Mouse (Mus musculus): ENCODE data around the gene Cdkn1c. TPM values are rescaled to one million over a fixed set of nuclear protein-coding genes. Genes with fewer than 3 reads are reported as not detected.

Cdkn1c gene
- polyA plus RNA-seq, 1 experiment, result 2.2 TPM

DNA sequence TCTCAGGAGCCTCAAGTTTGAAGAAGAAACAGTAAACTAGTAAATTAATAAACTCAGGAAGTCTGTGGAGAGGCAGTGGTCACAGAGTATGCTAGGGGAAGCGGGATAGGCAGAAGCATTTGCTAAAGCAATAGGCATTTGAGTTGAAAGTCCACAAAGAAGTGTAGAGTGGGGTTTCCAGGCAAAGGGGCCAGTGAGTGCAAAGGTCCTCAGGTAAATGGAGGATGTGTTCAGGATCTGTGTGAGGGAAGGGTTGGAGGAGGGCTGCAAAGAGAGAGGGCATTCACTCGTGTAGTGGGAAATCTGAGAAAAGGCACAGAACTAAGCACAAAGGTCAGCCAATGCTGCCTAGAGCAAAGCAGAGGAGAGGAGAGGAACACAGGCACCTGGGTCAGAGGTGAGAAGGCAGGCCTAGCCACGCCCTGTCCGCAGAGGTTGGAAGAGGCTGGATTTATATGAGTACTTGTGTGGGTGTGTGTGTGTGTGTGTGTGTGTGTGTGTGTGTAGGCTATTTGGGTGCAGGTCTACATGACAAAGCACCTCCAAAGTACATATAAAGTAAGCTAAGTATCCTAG lies 41.2 kb downstream of the Cdkn1c start:
- no peak overlapping the region for H3K4me3 ChIP-seq (ENCODE audit: extremely low read depth, insufficient read depth, insufficient read length)
- no peak for DNase-seq (ENCODE audit: low read depth in 1 of 2, low spot score in 2 of 2)
- 87% methylated on average over 4 of the region's 4 CpGs for WGBS
- TF ChIP-seq POLR2A (IDR thresholded peaks at IDR 0.05; ENCODE audit: low read depth, low read length) (no peak), CTCF (IDR thresholded peaks at IDR 0.05; ENCODE audit: extremely low read depth, insufficient read depth, insufficient read length, insufficient replicate concordance) (no peak)
- no peaks in the 10 kb centered on the region for H3K36me3 ChIP-seq (ENCODE audit: control insufficient read depth, insufficient read depth, low read length)
- no peaks in the 10 kb centered on the region for H3K27me3 ChIP-seq (ENCODE audit: control insufficient read depth, insufficient read depth, low read length)
- no peak overlapping the region for H3K27ac ChIP-seq (ENCODE audit: insufficient read depth, low read length)
- no peaks in the 10 kb centered on the region for H3K4me1 ChIP-seq (ENCODE audit: control insufficient read depth, insufficient read depth, insufficient read length)

GRCm38 (mm10) chr7:143417875-143418274 lies 43.0 kb downstream of the Cdkn1c start:
- H3K27ac ChIP-seq (ENCODE audit: insufficient read depth, low read length), result no peak overlapping the region
- no peaks in the 10 kb centered on the region for H3K27me3 ChIP-seq (ENCODE audit: control insufficient read depth, insufficient read depth, low read length)
- WGBS, result 91% methylated on average over 5 of the region's 5 CpGs
- no peak overlapping the region for H3K4me3 ChIP-seq (ENCODE audit: extremely low read depth, insufficient read depth, insufficient read length)
- TF ChIP-seq CTCF (IDR thresholded peaks at IDR 0.05; ENCODE audit: extremely low read depth, insufficient read depth, insufficient read length, insufficient replicate concordance) (no peak), POLR2A (IDR thresholded peaks at IDR 0.05; ENCODE audit: low read depth, low read length) (no peak)
- no peaks in the 10 kb centered on the region for H3K36me3 ChIP-seq (ENCODE audit: control insufficient read depth, insufficient read depth, low read length)
- H3K4me1 ChIP-seq (ENCODE audit: control insufficient read depth, insufficient read depth, insufficient read length), result no peaks in the 10 kb centered on the region
- no peak for DNase-seq (ENCODE audit: low read depth in 1 of 2, low spot score in 2 of 2)

- 92% methylated on average over 12 of the region's 12 CpGs for WGBS
- H3K36me3 ChIP-seq (ENCODE audit: control insufficient read depth, insufficient read depth, low read length), result no peaks in the 10 kb centered on the region
- H3K4me3 ChIP-seq (ENCODE audit: extremely low read depth, insufficient read depth, insufficient read length), result no peak overlapping the region
- no peak for TF ChIP-seq POLR2A (IDR thresholded peaks at IDR 0.05; ENCODE audit: low read depth, low read length)
- TF ChIP-seq CTCF (IDR thresholded peaks at IDR 0.05; ENCODE audit: extremely low read depth, insufficient read depth, insufficient read length, insufficient replicate concordance), result no peak
- DNase-seq (ENCODE audit: low read depth in 1 of 2, low spot score in 2 of 2), result no peak
- no peaks in the 10 kb centered on the region for H3K27me3 ChIP-seq (ENCODE audit: control insufficient read depth, insufficient read depth, low read length)
- H3K4me1 ChIP-seq (ENCODE audit: control insufficient read depth, insufficient read depth, insufficient read length), result no peaks in the 10 kb centered on the region
- no peak overlapping the region for H3K27ac ChIP-seq (ENCODE audit: insufficient read depth, low read length)
Observed at GRCm38 (mm10) chr7:143416406-143416805, 44.4 kb downstream of the Cdkn1c start.

DNA sequence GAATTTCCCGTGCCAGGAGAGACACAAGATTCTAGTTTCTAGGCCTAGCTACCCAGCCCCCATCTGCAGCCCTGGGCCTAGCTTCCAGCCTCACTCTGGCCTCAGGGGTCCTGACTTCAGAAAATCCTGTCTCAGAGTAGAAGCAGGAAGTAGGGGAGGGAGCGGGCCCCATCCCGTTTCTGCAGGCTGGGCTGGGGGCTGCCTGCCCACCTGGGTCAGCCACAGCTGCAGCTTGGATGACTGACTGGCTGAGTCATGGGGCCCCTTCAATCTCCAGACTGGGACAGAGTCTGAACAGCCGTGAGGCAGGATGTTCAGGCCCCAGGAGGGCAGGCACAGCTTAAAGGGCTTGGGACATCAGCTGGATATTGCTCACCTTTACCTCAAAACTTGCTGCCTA lies 45.8 kb downstream of the Cdkn1c start:
- no peak overlapping the region for H3K4me3 ChIP-seq (ENCODE audit: extremely low read depth, insufficient read depth, insufficient read length)
- DNase-seq (ENCODE audit: low read depth in 1 of 2, low spot score in 2 of 2), result no peak
- no peaks in the 10 kb centered on the region for H3K27me3 ChIP-seq (ENCODE audit: control insufficient read depth, insufficient read depth, low read length)
- no peaks in the 10 kb centered on the region for H3K4me1 ChIP-seq (ENCODE audit: control insufficient read depth, insufficient read depth, insufficient read length)
- no peak overlapping the region for H3K27ac ChIP-seq (ENCODE audit: insufficient read depth, low read length)
- TF ChIP-seq CTCF (IDR thresholded peaks at IDR 0.05; ENCODE audit: extremely low read depth, insufficient read depth, insufficient read length, insufficient replicate concordance) (no peak), POLR2A (IDR thresholded peaks at IDR 0.05; ENCODE audit: low read depth, low read length) (no peak)
- WGBS, result 27% methylated on average over 4 of the region's 4 CpGs
- no peaks in the 10 kb centered on the region for H3K36me3 ChIP-seq (ENCODE audit: control insufficient read depth, insufficient read depth, low read length)

- H3K4me3 ChIP-seq (ENCODE audit: extremely low read depth, insufficient read depth, insufficient read length), result no peak overlapping the region
- H3K27ac ChIP-seq (ENCODE audit: insufficient read depth, low read length), result no peak overlapping the region
- H3K4me1 ChIP-seq (ENCODE audit: control insufficient read depth, insufficient read depth, insufficient read length), result no peaks in the 10 kb centered on the region
- TF ChIP-seq CTCF (IDR thresholded peaks at IDR 0.05; ENCODE audit: extremely low read depth, insufficient read depth, insufficient read length, insufficient replicate concordance) (no peak), POLR2A (IDR thresholded peaks at IDR 0.05; ENCODE audit: low read depth, low read length) (no peak)
- no peak for DNase-seq (ENCODE audit: low read depth in 1 of 2, low spot score in 2 of 2)
- 86% methylated on average over 6 of the region's 6 CpGs for WGBS
- no peaks in the 10 kb centered on the region for H3K36me3 ChIP-seq (ENCODE audit: control insufficient read depth, insufficient read depth, low read length)
- no peaks in the 10 kb centered on the region for H3K27me3 ChIP-seq (ENCODE audit: control insufficient read depth, insufficient read depth, low read length)
Observed at GRCm38 (mm10) chr7:143412606-143413005, 48.2 kb downstream of the Cdkn1c start.

DNA sequence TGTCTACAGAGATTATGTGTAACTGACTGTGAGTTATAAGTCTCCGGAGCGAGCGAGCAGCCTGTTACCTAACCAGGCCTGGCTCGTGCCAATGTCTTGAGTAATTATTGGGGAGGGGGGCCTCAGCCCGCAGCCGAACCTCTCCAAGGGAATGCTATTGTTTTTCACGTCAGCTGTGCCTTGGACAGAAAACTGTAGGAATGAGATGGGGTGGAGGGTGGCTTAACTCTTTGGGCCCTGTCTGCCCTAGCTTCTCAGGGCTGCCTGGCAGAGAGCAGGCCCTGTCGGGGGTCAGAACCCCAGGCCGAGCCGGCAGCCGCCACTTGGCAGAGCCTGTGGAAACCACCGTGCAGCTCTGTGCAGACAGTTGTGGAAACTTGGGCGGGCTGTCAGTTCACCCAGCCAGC lies 52.2 kb downstream of the Cdkn1c start:
- no peaks in the 10 kb centered on the region for H3K4me1 ChIP-seq (ENCODE audit: control insufficient read depth, insufficient read depth, insufficient read length)
- TF ChIP-seq POLR2A (IDR thresholded peaks at IDR 0.05; ENCODE audit: low read depth, low read length), result no peak
- TF ChIP-seq CTCF (IDR thresholded peaks at IDR 0.05; ENCODE audit: extremely low read depth, insufficient read depth, insufficient read length, insufficient replicate concordance), result no peak
- DNase-seq (ENCODE audit: low read depth in 1 of 2, low spot score in 2 of 2), result no peak
- H3K27me3 ChIP-seq (ENCODE audit: control insufficient read depth, insufficient read depth, low read length), result no peaks in the 10 kb centered on the region
- no peak overlapping the region for H3K27ac ChIP-seq (ENCODE audit: insufficient read depth, low read length)
- H3K4me3 ChIP-seq (ENCODE audit: extremely low read depth, insufficient read depth, insufficient read length), result no peak overlapping the region
- 85% methylated on average over 13 of the region's 13 CpGs for WGBS
- no peaks in the 10 kb centered on the region for H3K36me3 ChIP-seq (ENCODE audit: control insufficient read depth, insufficient read depth, low read length)

Other genes with a start within 250 kb of the Cdkn1c start
- 1.7 and 2.2 TPM in 2 replicates for gene Slc22a18, start 12.7 kb upstream of the Cdkn1c start, polyA plus RNA-seq (2012; rRNA removed)
- 0.37 and 1.2 TPM in 2 replicates for gene Phlda2, start 42.1 kb upstream of the Cdkn1c start, polyA plus RNA-seq (2012; rRNA removed)
- gene Nap1l4, start 88.1 kb upstream of the Cdkn1c start, polyA plus RNA-seq (2012; rRNA removed), result 50.0 and 50.1 TPM in 2 replicates
- gene Cars, start 139.0 kb upstream of the Cdkn1c start, polyA plus RNA-seq (2012; rRNA removed), result 12.0 and 12.2 TPM in 2 replicates
- 2.9 and 3.2 TPM in 2 replicates for gene Tnfrsf26, start 167.7 kb upstream of the Cdkn1c start, polyA plus RNA-seq (2012; rRNA removed)
- 5.2 and 5.6 TPM in 2 replicates for gene Tnfrsf22, start 188.6 kb upstream of the Cdkn1c start, polyA plus RNA-seq (2012; rRNA removed)
- gene Tnfrsf23, start 224.8 kb upstream of the Cdkn1c start, polyA plus RNA-seq (2012; rRNA removed), result 0.94 and 0.99 TPM in 2 replicates